Mouse (Mus musculus) thymus, postnatal 36 days (tissue): ENCODE measurements around the gene T.
A peak's percentile ranks its signal among the peaks of the same experiment; 100 is the strongest.

Experiments
- DNase-seq, 2 experiments: peaks; one replicate each; pipeline ENCODE4 v3.0.0; 2022; ENCODE audit warnings: mixed read lengths in 2 of 2

T gene

DNA sequence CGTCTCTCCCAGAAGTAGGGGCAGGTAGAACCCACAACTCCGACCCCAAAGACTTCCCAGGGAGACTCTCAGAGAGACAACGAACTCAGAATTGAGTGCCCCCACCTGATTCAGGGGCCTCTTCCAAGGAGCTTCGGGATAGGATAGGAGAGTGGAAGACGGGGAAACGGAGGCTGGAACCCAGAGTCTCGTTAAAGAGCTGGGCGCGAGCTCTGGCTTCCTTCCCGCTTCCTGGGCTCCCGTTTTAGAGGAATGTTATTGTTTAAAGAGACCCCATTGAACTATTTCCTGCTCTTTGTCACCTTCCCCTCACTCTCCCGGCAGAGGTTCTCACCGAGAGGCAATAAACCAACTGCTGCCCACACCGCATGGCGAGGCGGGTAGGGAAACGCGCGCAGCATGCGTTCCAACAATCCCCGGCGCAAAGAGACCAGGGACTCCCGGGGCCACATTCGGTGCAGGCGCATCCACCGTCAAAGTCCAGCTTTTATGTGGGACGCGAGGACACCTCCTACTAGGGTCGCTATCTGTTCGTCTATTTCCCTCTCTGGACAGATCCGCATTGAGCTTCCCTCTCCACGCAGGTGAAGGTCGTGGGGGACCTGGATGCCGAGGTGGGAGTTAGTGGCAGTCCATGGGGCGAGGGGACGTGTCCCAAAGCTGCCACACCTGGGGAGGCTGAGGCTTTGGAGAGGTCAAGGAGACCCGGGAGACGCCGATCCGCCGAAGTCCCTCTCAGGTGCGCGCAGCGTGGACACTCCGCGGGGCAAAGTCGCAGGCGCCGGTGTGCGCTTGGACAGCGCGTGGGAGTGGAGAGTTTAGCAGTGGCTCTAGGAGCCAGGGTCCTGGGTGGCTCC, 874 bp upstream of the T start:
- DNase-seq = no peak

DNA sequence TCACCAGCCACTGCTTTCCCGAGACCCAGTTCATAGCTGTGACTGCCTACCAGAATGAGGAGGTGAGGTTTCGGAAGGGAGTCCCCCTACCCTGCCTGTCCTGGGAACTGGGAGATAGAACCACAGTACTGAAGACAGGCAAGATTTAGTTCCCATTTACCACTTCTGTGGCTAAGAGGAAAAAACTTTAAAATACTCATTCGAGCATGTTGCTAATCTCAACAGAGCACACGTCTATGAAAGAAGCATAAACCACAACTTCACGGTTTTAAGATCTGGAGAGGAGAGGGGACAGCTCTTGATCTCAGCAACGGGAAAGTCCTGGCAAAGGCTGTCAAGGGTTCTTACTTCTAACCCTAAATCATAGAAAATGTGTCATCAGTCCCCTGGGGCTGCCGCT, 2.0 kb downstream of the T start:
- no peak for DNase-seq

DNA sequence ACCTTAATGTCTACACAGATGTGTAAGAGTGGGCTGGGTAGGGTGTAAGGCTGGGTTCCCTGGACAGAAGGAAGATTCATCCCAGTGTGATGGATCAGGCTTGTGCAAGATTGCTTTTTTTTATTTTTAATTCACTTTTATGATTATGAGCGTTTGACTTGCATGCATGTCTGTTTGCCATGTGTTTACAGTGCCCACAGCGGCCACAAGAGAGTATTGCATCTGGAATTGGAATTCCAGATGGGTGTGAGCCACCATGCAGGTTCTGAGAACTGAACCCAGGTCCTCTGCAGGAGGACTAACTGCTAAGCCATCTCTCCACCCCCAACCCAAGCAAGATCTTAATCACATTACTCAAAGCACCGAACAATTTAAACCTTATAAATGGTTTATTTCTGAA, 9.8 kb downstream of the T start:
- no peak for DNase-seq

DNA sequence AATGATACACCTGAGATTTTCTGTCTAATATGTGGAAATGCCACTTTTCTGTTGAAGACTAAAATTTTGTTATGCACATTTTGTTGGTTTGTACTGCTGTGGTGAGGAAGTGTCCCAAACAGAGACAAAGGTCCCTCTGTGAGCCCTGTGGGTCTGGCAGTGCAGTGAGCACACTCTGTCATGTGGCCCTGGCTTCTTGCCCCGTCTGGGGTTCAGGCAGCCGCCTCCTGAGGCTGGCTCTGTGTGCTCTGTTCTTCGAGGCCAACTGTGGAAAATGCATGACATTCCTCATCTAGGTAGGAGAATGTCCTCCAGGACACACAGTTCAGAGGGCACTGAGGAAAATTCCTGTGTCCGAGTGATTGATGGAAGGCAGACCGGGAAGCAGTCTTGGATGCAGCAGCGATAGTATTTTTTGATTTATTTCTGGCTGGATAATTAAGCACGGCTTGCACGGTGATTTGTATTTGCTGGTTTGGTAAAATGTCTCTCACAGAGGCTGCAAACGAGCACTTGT, 13.5 kb downstream of the T start:
- DNase-seq = no peak

DNA sequence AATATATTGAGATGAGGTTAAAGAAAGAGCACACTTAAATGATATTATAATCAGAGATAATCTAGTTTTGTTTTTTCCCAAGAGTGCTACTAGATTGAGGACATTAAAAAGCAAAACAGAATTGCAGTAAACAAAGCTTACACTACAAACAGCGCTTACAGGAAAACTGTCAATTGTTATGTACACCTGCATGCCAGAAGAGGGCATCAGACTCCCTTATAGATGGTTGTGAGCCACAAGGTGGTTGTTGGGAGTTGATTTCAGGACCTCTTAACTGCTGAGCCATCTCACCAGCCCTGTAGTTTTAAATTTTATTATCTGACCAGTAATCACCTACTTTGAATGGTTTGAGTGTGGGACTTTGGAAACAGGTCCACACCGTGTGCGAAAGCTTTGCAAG, 14.1 kb downstream of the T start:
- no peak for DNase-seq

DNA sequence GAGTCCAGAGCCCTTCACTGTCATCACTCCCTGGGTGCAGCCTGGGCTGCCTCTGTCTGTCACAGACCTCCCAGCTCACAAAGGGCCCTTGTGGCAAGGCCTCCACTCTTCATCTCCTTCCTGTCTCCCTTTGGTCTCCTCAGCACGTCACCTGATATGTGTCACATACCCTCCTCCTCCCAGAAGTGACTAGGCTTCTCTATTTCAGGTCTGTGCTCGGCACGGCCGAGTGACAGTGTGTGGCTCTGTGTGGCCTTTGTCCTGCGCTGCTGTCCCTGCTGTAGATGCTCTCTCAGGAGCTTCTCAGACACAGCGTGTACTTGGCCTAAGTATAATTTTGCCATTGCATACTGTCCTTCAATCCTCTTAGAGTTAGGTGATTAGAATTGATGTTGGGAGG, 21.0 kb downstream of the T start:
- no peak for DNase-seq

DNA sequence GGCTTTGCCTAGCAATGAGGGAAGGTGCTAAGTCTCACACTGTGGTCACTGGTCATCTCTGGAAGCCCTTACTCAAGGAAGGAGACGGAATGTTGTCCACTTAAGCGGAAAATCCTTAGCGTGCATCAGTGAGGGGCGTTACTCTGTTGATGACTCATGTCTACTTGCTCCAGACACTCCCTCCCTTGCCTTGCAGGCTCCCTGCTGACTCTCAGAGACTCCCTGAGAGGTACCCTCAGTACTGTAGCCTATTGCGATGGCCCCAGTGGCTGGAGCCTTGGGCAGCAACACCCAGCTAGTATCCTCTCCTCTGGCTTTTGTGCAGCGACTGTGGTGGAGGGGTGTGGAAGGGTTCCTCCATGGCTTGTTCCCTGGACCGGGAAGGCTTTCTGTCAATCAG, 21.4 kb downstream of the T start:
- DNase-seq = no peak

DNA sequence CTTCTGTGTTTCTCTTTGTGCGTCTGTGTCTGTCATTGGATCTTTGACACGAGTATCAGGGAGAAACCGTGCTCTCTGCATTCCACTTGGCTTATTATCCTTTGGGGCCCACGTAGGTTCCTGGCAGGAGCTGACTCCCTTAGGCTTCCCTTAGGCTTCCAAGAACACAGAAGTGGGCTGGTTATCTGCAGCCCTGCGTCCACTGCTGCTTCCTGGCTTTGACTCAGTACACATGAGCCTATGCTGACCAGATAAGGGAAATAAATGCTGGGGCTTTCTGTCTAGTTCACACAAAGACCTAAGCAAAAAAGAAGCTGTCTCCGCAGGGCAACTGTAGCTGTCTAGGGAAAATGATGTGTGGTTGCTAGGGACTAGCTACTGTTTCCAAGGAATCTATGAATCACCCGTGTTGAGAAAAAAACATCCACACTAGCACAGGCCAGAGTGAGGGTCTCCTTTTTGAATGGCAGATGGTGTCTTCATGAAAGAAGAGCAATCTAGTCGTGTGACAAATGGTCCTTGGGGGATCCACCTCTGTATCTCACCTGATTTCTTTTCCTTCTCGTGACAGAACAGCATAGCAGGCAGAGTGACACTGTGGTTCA, 22.7 kb downstream of the T start:
- DNase-seq = no peak

DNA sequence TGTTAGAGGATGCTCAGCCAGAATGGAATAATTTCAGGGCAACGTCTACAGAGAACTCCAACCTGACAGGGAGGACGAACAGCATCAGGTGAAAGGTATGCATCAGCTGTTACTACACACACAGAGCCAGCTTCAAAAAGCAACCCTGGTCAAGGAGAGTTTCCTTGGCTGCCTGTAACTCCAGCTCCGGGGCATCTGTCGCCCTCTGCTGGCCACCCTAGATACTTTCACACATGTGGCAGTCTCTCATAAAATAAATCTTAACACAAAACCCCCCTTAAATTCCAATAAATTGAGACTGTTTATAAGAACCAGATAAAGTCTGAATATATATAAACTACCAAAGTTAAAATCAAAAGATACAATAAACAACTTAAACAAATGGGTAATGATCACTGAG, 27.3 kb downstream of the T start:
- DNase-seq = peak; percentile 37 to 38

DNA sequence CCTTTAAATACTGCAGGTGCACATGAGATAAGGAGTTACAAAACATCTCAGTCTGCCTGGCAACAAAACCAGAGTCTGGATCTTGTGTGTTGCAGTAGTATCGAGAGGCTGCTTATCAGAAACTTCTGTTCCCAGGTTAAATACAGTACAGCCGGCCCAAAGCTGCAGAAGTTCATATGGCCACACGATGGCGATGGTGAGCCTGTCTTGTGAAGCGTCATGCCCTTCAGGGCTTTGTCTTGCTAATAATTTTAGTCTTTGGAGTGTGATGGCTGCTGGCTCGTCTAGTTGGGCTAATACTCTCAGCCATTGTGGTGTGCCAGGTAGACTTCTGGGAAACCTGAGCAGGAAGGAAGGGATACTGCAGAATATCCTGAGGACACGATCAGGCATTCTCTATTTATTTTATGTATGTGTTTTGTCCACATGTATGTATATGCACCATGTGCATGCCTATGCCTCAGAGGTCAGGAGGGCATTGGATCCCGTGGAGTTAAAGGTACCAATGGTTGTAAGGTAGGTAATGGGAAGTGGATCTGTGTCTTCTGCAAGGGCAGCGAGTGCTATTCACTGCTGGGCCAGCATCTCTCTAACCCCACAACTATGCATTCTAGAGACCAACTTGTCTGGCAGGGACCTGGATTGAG, 29.4 kb downstream of the T start:
- peak; percentile 31 to 33 for DNase-seq

DNA sequence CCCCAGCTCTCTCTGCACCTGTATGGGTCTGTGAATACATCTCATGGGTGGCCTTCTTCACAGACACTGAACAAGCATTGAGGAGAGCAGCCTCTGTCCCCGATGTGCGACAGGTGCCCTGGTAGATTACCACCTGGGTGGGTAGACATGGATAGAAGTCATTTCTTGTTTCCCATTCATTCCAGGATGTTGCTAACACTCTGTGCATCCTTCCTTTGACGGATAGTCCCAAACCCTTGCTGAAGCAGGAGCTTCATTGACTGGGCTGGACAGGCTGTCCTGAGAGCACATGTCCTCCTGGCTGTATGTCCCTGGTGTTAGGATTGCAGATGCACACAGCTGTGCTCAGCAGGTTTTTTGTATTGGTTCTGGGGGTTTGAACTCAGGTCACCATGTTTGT, 33.5 kb downstream of the T start:
- DNase-seq = no peak

DNA sequence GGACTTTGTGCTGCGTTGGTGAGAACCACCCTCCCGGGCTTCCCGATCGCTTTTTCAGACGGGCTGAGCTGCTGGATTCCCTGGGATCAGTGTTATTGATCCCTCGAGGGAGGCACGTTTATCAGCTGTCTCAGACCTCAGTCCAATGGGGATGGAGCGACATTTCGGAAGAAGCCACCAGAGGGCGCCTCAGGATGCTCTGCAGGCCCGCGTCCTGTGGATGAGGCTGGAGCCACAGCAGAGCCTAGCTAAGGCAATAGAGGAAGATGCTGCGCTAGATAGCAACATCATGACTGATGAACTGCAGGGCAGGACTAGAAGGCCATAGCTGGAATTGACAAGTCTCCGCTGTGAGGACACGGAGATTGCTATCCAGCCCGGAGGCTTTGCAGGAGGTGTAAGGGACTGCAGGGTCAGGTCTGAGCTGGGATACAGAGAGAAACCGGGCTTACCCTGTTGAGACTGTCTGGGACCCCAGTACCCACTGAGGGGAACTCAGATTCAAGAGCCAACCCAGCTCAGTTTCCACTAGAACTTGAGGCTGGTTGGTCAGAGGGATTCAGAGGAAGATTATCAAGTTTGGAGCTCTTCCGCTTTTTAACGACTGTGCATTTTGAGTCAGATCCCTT, 34.6 kb downstream of the T start:
- peak; percentile 67 to 77 for DNase-seq

DNA sequence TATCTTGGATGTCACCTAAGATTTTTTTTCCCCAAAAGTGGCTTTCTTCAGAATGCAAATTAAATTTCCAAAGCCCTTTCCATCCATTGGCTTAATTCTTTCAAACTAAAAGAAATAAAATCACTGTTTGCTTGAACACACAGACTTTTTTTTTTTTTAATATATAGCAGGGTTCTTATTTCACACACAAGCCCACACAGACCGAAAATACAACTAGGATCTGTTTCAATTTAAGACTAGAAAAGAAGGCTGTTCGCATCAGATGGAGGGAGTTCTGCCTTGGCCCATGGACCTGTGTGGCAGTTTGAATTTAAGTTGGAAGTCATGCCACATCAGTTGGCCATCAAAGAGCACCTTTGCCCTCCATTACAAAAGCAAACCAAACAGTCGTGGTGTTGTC, 44.3 kb downstream of the T start:
- no peak for DNase-seq

DNA sequence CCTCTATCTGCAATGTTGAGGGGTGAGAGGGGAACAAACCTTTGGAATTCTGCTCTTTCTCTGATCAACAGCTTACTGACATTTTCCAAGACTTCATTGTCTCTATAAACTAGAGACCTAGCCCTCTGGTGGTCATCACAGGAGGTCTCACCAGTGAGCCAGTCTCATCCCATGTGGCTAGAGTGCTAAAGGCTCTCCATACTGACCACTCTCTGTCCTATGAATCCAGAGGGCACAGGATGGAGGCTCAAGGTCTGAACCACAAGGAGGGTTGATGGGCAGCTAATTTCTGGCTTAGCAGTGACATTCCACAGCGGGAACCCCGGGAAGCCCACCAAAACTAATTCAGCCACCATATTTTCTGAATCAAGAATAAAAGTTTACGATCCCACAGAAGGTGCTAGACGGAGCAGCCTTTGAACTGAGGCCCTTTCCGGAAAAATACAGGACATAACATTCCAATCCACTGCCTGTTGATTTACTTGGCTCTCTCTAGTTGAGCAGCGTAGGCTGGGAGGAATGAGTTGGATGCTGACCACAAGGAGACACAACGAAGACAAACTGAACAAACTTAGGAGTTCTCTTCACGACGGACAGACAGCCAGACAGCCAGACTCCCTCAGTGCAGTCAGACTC, 45.4 kb downstream of the T start:
- no peak for DNase-seq

DNA sequence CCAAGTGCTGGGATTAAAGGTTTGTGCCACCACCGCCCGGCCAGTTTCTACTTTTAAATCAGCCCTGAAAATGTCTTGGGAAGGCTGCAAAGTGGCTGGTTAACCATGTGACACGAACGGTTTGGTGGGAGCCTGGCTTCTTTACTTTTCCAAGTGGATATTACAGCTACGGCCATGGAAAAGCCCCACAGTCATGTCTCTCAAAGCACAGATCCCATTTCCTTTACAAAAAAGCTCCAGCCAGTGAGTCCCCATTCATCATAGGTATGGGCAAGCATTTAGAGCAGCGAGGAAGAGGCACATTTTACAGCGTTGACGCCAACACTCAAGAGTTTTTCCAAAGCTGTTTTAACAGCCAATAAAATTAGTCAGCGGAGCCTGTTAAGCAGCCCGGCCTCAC, 47.6 kb downstream of the T start:
- DNase-seq = no peak

DNA sequence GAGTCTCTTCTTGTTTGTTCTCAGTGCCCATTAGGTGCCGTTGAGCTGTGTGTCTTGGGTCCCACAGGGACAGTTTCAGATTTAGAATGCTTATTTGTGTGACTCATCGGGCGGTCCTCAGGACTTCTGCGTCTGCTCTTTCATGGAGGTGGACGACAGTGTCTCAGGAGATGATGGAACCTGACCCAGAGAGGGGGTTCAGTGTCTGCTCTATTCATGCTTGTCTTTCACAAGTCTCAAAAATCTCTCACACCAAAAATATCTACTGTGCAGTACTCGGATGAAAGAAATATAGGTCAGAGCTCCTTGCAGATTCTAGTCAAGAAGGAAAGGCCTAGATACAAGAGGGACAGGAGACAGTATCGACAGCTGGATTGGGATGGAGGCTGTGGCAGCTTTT, 48.7 kb downstream of the T start:
- no peak for DNase-seq

DNA sequence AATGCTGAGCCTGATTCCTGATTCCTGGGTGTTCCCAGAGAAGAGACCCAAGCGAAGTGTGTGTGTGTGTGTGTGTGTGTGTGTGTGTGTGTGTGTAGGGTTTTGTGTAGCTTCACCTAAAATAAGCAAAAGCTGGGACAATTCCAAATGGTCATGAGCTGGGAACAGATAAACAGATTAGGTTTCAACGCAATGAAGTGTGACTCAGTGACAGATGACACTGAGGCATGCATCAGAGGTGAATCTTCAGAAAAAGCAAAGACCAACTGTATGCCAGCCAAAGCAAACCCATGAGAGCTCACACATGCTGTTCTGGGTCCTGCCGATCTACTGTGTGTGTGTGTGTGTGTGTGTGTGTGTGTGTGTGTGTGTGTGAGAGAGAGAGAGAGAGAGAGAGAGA, 50.0 kb downstream of the T start:
- no peak for DNase-seq

DNA sequence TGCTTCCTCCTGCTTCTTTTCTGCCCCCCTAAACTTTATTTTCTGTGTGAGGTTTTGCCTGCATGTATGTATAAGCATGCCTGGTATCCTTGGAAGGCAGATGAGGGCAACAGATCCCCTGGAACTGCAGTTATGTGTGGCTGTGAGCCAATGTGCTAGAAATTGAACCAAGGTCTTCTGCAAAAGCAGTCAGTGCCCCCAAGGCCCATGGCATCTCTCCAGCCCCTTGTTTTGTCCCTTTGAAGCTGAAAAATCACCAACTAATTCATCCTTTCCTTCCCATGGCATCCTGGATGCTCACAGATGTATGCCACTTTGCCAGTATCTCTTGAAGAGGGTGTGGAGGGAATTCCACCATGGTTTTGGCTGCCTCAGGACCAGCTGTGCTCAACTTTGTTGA, 50.9 kb downstream of the T start:
- no peak for DNase-seq

DNA sequence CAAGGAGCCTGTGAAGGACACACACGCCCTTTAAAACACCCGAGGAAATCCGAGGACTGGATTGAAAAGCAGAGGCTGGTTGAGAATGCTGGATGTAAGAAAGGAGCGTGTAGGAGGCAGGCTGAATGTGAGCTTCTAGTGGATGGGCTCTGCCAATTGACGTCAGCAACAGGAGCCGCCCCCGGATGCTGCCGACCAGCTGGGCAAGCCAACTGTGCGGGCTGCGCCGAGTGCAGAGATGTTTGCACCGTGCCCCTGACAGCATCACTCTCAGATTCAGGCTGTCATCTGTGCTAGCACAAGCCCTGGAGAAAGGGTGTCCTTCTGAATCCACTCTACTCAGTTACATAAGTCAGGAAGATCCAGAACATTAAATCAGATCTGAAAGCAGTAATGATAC, 53.6 kb downstream of the T start:
- no peak for DNase-seq

DNA sequence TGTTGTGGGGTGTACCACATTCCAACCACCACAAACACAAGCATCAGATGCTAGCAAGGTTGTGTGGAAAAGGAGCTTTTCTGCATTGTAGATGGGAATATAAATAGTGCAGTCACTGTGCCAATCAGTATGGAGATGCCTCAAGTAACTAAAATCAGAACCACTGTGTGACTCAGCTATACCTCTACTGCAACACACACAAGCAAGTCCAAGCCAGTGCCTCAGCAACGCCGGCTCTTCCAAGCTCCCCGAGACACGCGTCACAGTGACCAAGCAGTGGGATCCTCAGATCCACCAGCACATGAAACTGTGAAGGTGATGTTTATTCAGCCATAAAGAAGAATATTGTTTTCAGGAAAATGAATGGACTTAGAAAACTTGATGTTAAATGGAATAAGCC, 56.7 kb downstream of the T start:
- no peak for DNase-seq
